Mouse (Mus musculus) CD4-positive, CD25-positive, alpha-beta regulatory T cell, adult 4 months (primary cell): Measurements from ENCODE around the gene Ctf1. TPM values are rescaled to one million over a fixed set of nuclear protein-coding genes. Genes with fewer than 3 reads are reported as not detected.

Experiments
- ATAC-seq: one replicate; pipeline ENCODE4 v1.8.0; 2017
- polyA plus RNA-seq, 2 experiments: library from polyadenylated mRNA; unstranded; fragments of 100-300 nt; shearing (Covaris generic); gene quantifications; one replicate each; pipeline ENCODE4 v1.2.1; 2017

Ctf1 gene
- not detected for polyA plus RNA-seq

DNA sequence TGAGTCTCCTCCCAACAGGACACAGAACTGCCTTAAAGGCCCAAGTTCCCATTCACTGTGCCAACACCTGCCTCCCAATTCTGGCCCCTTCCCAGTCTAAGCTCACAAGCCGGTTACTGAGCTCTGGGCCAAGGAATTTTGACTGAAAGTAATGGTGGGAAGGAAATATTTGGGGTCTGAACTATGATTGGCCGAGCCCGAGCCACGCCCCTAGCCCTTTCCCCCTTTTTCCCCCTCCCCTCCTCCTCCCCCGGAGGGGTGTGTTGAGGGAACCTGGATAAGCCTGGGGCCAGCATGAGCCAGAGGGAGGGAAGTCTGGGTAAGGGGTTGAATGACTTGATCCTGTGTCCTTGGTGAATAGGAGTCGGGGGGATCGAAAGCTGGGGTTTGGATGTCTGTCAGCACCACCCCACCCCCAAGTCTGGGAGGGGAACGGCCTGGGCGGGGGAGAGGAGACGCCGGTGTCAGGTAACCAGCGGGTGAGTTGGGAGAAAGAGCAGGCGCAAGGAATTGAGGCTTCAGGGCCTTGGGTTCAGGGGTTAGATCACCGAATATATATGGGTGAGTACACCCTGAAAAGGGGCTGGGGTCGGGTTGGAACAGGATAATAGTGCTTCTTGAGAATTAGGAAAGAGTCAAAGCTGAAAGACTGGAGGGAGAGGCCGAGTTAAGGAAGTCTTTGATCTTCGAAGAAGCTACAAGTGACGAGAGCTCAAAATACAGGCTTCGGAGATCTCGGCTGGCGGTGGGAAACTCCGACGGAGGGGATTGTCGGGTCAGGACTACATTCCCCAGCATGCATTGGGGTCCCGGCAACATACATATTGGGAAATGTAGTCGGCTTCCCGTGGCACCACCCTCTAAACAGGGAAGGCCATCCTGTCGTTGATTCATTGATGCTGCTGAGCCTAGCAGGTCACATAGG is at the start of gene Ctf1:
Gene Ctf1, plus strand, starts transcription at position 276 of the 925 bp plus-strand sequence.
- ATAC-seq: no peak

DNA sequence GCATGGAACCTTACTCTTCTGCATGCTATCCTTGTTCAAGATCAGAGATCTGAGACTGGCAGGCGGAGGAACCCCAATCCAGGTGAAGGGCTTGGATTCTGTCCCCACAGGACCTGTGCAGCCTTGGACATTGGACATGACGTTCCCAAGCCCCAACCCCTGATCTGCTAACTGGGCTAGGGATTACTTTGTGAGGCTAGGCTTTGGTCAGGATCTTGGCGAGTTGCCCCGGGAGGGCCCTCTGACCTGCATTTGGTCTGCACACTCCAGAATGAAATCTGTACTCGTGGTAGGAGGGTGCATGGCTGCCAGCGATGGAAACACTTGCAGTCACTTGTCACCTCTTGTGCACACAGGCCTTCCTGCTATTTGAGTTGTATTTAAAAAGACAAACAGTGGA is 49.6 kb upstream of the Ctf1 start:
- no peak for ATAC-seq

DNA sequence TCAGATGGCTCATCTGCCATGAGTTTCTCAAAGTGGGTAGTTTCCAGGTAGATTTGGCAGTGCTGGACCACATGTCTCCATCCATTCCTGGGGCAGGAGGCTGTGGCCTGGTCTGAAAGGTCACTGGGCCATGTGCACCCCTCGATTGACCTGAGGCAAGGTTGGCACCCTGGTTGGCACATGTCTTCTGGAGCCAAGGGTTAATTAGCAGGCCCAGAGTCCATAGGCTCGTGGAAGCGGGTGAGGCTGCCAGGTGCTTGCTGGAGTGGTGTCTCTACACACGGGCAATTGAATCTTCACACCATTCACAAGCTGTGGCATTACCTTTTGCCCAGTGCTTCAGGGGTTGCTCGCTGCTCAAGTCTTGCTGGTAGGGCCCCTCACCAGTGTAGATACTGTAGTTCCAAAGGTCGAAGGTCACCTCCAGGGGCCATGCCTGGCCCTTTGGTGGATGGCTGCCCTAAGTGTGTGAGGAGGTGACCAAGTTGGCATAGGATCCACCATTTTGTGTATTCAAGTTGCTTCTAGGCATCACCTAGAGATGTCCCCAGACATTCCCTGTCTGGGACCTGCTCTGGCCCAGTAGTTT is 46.4 kb upstream of the Ctf1 start:
- no peak for ATAC-seq

DNA sequence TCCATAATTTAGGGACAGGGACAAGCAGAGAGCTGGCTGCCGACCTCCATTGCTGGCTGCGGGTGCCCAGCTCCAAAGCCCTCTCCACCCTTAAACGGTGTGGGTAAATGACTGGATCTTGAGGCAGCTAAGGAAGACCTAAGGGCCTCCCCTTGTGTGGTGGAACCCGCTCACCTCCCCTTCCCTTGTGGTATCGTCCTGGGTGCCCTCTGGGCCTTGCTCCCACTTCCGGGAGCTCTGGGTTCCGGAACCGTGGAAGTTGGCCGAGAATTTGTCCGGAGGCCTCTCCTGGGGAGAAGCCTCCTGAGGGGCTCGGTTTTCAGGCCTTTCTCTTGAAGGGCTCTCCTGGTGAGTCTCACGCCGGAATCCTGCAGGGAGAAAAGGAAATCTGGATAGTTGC is 45.9 kb upstream of the Ctf1 start:
- ATAC-seq: no peak

DNA sequence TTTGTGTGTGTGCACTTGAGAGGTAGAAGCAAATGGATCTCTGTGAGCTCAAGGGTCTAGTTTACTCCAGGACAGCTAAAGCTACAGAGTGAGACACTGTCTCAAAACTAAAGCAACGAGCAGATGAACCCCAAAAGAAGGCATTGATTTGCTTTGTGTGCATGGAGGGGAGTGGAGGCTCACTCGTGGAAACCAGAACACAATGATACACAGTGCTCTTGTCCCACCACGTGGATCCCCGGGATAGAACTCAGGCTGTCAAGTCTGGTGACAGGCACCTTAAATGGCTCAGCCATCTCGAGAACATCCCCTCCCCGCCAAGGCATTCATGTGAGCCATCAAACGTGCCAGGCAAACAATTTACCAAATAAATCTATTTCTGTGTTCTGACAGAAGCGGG is 45.4 kb upstream of the Ctf1 start:
- no peak for ATAC-seq

DNA sequence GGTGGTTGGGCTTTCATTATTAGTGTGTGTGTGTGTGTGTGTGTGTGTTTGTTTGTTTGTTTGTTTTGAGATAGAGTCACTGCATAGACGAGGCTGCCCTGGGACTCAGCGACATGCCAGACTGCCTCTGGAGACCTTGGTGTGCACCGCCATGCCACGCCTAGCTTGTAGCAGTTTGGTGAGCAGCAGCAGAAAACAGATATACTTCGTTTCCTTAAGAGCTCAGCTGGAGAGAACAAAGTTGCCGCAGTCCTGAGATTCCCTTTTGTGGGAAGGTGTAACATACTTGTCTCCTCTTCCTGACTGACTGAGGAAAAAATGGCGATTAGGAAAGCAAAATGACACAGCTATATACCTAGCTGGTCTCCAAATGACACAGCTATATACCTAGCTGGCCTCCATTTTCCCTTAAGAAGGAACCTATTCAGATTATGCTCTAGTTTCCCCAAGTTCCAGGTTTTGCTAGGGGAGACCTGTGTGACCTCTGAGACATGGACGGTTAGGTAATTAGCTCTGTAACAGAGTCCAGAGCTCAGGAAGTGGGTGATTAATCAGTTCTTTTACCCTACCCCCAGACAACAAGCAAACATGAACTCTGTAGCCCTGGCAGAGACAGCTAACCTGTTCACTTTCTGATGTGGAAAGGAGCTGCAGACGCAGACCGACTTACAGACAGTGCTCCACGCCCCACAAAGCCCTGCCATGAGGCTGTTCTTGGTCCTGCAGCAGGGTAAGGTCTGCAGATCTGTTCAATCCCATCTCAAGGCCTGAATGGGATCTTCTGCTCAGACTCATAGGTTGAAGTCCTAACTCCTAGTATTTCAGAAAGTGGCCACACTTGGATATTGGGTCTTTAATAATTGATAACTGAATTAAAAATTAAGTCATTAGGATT is 40.4 kb upstream of the Ctf1 start:
- ATAC-seq: no peak

DNA sequence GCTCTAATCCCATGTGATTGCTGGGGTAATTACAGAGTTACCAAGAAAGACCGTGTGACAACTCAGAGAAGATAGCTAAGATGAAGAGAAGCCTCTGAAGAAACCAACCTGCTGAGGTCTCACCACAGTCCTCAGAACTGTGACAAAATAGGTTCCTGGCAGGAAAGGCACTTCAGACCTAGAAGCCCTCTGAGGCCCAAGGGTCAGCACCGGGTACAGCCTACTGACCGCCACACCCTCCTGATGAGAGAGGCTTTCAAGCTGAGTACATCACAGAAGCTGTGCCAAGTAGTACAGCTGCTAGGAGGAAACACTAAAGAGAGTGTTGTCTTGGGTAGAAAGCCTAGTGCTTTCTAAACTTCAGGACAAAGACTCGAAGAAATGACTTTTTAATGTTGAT is 39.8 kb upstream of the Ctf1 start:
- ATAC-seq: no peak

DNA sequence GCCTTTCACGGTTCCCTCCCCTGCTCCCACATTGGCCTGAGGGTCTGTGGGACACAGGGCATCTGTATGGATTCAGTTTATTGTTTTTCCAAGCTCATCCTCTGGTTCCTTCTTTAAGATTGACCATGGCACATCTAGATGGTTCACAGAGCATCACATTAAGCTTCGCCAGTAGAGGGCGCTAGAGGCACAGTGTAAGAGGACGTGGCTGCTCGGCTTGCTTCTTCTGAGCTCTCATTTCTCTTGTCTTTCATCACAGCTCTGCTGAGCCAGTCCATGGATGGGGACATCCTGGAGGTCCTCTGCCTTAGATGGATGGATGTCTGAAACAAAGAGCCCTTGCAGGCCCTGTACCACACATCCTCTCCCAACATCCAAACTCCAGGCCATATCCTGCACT is 37.6 kb upstream of the Ctf1 start:
- peak; percentile 67 for ATAC-seq

DNA sequence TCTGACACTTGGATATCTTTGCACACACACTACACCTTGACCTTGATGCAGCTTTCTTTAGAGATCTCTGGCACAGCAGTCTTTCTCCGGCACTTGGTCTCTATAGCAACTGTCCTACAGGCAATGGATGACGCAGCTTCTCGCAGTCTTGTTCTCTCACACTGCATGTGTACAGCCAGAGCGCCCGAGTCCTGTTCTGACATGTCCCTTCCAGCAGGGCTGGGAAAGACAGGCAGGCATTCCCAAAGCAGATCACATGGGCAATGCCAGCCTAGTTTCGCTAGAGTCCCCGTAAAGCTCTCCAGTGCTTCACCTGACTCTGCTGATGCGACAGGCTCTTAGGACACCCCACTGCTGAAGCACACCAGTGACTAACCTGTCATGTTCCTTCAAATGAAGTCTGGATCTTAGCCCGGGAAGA is 37.1 kb upstream of the Ctf1 start:
- no peak for ATAC-seq

DNA sequence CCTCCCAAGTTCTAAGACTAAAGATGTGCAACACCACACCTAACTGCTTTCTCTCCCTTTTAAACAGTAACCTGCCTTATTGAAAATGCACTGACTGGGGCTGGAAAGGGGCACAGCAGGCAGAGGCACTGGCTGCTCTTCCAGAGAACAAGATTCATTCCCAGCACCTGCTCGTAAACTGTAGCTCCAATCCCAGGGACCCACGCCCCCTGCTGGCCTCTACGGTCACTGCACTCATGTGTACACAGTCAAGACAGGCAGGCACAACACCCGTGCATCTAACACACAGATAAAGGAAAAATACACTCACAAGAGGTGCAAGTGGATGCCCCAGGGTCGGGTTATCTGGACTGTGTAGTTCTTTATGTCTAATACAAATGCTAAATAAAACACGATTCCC is 35.5 kb upstream of the Ctf1 start:
- no peak for ATAC-seq

DNA sequence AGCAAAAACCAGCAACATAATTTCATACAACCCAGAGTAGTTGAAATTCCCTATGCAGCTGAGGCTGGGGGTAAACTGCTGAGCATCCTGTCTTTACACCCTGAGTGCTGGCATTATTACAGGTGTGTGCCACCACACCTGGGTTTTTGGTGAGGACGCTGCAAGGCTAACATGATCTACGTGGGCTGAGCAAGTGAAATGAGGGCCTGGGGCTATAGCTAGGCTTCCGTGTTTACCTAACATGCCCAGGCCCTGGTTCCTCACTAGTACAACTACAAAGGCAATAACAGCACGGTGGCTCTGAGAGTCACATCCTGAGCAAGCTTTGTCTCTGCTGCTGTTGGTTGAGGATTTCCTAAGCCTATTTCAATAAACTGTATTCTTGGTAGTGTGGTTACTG is 34.9 kb upstream of the Ctf1 start:
- no peak for ATAC-seq

DNA sequence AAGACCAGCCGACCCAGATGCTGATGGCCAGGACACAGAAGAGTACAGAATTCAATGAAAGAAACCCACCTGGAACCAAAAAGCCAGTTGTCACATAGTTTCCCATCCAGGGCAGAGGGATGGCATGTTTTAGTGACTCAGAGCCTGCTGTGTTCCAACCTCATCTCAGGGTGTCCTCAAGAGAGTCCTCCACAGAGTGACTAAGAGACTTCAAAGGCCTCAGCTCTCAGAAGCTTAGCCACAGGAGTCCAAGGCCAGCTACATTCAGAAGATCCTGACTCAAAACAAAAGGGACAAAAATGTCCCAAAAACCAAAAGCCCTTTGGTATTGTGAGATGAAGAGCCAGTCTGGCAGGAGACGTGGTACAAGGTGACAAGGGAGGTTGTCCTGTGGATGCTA is 33.7 kb upstream of the Ctf1 start:
- ATAC-seq: no peak

DNA sequence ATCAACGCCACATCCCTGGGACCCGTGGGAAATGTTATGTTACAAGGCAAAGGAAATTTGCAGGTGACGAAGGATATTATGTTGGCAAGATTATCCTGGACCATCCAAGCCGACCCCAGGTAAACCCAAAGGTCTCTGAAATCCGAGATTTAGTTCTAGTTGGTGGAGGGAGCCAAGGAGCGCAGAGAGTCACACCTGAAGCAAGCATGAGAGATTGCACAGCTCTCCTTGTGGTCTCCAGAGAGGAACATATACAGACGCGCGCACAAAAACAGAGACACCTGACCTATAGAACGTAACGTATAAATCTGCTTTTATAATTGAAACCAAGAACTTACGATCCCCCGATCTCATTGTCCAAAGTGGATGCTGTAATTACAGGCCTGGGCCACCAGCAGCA is 32.0 kb upstream of the Ctf1 start:
- ATAC-seq: no peak

DNA sequence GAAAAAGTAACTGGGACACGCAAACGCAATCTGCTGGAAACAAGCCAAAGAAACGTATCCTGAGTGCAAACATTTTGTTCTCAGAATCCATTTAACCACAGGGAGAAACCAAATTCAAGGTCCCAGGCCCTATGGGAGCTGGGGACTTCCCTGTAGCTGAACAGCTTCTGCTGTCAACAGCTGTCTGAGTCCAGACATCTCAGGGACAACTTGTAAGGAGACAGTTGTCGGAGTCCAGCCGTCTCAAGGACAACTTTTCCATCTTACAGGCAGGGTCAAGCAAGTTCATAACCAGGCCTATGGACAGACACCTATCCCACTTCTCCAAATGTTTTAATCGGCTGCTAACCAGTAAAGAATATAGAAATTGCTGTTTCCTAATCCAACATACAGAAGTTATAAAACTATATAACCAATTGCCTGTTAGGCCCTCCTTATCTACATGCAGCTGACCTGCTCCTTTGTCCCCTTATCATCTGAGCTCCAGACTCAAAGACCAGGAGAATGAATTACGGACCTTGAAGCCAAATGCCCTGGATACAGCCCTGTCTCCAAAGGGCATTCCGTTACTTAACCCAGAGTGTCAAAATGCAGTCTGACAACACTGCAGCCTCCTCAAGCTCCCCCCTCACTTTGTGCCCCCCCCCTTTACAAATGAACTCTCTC is 30.5 kb upstream of the Ctf1 start:
- no peak for ATAC-seq

DNA sequence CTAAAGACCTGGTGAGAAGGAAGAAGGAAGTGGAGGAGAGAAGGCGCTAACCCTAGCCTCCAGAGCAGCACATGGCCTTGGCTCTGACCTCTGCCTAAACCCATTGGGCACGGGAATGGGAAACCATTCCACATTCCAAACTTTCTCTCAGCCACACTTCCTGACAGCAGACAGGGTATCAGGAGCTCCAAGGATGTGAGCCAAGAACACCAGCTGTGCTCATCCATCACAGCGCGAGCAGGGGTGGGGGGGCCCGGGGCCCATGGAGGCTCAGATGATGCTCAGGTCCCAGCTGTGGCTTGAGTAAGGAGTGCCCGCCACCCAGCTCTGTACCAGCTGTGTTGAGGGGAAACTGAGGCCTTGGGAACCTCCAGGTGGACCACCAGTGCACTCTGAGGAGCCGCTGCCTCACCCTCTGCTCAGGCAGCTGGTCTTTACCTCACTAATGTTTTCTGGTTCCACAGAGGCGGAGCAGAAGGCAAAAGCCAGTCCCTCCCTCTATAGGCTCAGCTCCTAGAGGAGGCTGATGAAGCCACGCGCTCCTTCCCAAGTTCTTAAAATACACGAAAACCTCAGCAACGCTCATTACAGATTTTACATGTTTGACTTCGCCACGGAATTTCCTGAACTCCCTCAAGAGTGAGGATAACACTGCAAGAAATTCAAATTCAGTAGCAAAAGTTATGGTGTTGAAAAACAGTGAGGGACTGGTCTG is 27.1 kb upstream of the Ctf1 start:
- ATAC-seq: no peak

DNA sequence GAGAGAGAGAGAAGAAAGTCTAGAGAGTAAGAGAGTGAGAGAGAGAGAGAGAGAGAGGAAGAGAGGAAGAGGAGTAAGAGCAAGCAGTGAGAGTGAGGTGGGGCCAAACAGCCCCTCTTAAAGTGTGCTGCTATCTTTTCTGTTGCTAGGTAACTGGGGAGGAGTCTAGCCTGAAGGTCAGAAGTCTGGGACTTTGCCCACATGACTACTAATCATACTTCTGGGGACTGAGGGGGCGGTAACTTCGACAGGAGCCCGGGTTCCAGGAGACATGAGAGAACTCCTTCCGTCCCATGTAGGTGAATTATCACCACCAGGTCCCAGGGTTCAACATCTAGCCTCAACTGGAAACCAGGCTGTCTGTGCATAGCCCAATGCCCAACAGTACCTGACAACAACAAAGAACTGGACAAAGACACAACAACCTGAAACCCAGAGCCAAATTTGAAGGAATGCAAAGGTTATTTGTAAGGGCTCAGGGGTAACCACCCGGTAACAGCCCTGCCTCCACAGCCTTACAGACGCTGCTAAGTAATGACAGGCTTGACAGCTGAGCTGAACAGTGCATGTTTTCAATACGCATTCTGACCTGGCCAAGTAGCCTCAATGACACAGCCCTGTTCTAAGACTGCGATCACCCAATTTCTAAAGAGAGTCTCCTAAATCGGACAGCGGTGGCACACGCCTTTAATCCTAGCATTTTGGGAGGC is 25.6 kb upstream of the Ctf1 start:
- no peak for ATAC-seq

DNA sequence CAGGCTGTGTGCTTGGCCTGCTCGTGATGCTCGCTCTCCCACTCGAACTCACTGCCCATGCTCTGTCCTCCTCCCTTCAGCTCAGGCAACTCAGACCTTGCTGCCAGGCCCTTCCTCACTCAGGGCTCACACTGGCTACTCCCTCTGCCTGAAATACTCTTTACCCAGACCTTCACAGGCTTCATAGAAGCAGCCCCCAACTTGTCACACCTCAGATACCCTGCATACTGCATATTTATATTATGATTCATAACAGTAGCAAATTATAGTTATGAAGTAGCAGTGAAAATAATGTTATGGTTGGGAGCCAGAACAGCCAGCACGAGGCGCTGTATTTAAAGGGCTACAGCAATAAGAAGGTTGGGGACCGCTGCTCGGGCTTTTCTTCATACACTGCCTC is 23.6 kb upstream of the Ctf1 start:
- ATAC-seq: no peak

DNA sequence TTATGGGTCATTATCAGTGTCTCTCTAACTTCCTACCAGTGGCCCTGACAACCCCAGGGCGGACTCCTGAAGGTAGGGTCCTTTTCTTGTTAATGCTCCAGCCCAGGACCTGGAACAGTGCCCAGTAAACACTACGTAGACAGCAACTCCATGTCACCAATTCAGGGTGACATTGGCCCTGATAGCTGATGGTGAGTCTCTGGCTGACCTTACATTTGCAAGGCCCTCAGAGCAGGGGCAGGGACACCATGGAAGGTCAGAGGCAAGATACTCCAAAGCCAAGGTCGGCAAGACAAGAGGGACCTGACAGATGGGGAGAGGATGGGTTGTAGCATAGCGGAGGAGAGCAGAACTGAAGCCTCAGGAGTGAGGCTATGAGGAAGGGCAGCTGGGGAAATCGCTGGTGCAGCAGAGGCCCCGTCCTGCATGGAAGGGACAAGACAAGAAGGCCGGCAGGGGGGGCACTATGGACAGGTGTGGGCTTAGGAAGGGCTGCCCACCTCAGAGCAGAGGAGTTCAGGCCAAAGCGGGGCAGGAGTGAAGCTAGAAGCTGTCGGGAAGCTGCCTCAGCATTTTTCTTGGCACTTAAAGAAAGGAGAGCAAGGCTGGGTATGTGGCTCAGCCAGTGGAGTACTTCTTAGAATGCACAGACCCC is 22.8 kb upstream of the Ctf1 start:
- no peak for ATAC-seq

DNA sequence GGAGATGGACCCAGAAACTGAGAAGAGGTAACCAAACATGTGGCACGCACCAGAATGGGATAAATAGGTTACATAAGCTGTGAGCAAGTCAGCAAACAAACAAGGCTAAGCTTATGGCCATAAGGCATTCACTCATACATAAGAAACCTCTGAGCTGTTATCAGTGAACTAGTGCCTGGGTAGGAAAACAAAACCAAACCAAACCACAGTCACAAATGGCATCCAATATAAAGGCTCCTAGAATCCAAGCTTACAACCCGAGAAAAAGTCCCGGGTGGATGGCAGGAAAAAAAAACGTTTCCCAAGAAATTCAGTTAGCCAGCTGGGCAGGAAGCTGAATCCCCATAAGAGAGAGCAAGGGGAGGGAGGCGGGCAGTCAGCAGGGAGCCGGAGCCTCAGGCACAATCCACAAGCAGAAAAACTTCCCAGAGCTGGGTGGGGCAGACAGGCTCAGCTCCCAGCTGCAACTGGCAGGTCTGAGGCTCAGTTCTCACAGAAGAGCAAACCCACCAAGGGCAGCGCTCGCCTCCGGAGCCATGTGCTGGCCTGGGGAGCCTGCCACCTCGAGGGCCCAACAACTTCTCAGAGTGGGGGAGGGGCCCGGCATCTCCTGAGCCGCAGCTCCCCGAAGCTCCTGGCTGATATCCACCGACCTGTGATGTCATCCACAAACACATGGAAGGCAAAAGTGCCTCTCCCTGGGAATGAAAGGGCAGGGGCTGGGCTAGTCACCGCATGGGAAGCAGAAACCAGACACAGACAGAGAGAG is 21.1 kb upstream of the Ctf1 start:
- ATAC-seq: no peak

DNA sequence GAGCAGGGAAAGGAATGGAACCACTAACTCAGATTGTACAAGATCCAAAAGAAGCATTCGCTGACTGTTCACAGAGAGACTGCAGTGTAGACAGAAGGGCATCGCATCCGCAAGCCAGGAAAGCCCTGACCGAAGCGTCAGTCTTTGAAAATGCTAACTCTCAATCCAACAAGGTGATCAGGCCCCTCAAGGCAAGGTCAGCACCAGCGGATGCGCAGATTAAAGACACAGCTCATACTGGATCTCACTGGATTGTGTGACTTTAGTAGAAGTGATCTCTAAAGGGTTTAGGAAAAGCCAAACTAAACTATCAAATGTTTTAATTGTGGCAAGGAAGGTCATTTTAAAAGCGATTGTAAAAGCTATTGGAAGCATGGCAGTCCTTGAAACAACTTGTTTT is 19.2 kb upstream of the Ctf1 start:
- ATAC-seq: no peak
